Mouse (Mus musculus) heart, adult 2 months (tissue): ENCODE data around the gene Ceacam9.
"Not testable (repeated sequence)": the region's sequence is repeated elsewhere in the genome, so short reads cannot be mapped to it uniquely, and the experiment has no call there.

ENCODE experiments used
- CTCF ChIP-seq: fragments of 200-600 bp; IDR thresholded peaks from 2 replicates; pipeline ENCODE4 v1.8.1; 2022; ENCODE audit warnings: antibody characterized with exemption, mild to moderate bottlenecking, moderate library complexity
- POLR2A ChIP-seq: fragments of 200-500 bp; IDR thresholded peaks from 2 replicates; pipeline ENCODE4 v1.6.1; 2011; ENCODE audit warnings: mild to moderate bottlenecking, low read depth, low read length, control low read depth; ENCODE audit not compliant: insufficient read depth

DNA sequence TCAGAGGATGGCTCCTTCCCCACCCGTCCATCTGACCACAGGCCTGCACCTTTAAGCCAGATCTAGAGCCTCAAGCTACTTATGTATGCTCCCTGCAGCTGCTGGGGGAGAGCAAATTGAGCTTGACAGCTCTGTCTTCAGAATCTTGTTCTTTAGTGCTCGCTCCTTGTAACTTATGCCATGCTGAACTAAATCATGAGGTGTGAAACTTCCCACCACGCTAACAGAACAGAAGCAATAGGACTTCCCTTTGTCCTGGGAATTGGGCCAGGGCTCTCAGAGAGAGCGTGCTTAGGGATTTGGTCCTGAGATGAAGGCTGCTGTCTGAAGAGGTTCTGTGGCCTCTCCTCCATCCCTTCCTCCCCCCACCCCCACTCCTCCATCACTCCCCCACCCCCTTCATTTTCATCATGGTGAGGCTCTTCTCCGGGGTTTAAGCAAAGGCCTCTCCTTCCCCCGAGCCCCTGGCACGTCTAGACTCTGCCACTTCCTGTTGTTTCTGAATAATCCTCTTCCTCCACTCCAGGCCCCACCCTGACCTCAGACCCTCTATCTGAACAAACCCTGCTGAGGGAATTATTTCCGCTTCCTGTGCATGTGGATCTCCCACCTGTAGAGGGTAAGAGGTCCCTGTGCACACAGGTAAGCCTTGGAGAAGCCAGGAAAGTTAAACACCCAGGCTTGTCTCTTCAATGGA, 5.1 kb upstream of the Ceacam9 start:
- TF ChIP-seq POLR2A, CTCF: not testable (repeated sequence)
